Mouse (Mus musculus): Measurements from ENCODE around the gene Prickle1.

Prickle1 gene

DNA sequence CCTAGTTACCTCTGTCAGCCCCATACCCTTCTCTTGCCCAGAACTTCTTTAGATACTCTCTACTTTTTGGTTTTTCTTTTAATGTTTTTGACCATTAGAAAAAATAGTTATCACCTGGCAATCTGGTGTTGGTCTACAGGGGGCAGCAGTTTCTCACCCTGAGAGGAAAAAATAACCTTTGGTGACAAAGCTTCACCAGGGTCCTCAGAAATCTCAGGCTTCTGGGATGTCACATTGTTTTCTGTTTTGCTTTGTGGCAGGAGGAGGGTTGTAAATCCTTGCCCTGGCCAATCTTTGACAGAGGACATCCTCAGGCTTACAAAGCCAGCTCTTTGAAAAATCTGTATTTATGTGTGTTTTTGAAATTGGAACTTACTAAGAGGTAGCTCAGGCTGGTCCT, 139.7 kb downstream of the Prickle1 start:
- in situ Hi-C loops (cut with MboI; ENCODE audit: low sequenced_read_pairs): no loop called here

DNA sequence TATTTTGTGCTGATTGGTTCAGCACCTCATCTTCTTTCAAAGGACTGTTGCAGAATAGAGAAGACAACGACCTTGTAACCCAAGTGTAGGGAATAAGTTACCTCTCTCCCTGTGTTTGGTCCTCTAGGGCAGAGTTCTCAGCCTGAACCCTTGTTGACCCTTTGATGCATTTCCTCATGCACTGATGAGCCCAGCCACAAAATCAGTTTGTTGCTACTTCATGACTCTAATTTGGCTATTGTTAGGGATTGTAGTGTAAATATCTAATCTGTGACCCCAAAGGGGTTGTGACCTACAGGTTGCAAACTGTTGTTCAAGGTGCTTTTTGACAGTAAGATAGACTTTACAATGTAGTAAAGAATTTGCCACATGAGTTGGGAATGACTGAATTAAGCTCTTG, 142.4 kb downstream of the Prickle1 start:
- in situ Hi-C loops (cut with MboI; ENCODE audit: low sequenced_read_pairs): no loop called here
